Mouse (Mus musculus): ENCODE results near the gene Tldc2.

Tldc2 gene

DNA sequence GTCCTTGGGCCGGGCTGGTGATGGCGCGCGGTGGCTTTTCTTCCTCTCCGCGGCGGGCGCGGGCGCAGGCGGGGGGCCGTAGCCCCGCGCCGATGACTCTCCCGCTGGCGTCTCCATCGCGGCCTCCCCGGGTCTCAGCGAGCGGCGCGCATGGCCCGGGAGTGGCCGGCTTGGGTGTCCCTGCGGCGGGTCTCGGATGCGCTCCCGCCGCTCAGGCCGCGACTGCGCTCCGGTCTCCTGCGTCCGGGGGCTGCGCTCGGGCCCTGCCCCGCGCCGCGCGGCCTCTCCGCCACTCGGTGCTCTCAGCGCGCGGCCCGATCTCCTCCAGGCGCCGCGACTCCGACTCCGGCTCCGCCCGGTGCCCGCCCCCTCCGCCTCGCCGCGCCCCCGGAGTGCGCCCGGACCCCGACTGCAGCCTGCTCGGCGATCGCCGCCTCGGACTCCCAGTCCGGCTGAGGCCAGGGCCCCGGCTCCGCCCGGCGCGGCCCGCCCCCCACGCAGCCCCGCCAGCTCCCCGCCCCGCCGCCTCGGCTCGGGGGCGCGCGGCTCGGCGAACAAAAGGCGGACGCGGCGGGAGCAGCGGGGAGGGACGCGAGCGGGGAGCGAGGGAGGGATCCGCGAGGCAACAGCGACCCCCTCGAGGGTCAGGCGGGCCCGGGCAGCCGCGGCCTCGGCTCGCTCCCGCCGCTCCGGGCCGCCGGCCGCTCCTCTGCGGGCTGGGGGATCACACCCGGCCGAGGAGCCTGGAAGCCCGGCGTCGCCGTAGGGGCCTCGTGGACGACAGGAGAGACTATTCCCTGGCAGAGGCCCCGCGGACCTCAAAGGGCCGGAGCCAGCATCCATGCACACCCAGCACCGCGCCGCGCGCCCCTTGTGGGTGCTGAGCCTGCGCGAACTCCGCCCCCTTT is 7.8 kb upstream of the Tldc2 start, which contains the start of gene Soga1:
Gene Soga1, minus strand, starts transcription at position 462 of the 908 bp plus-strand sequence.
- peak; percentile 60 for DNase-seq (ENCODE audit: low spot score)

DNA sequence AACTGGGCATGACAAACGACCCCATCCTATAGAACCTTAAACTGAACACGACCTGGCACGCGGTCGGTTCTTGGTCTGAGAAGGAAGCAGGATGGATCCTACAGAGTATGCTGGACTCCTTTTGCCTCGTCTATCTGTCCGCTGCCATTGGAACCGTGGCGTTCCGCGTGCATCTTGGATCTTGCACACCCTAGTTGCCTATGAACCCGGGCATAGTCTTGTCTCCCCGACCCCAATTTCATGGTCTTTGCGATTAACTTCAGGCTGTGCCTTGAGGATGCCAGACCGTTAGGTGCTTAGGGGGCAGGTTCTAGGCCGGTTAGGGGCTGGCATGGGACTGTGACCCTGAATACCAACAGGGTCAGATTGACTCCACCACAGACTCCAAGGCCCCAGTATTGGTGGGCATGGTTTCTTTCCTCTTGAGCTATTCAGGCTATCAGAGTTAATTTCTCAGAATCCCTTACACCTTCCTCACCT is 7.1 kb upstream of the Tldc2 start:
- no peak for DNase-seq (ENCODE audit: low spot score)

GRCm38 (mm10) chr2:157081331-157081730 is 5.5 kb upstream of the Tldc2 start:
- DNase-seq (ENCODE audit: low spot score) = no peak

GRCm38 (mm10) chr2:157081960-157082359 is 4.9 kb upstream of the Tldc2 start:
- no peak for DNase-seq (ENCODE audit: low spot score)

- DNase-seq (ENCODE audit: low spot score) = no peak
Observed at GRCm38 (mm10) chr2:157084831-157085585, 1.8 kb upstream of the Tldc2 start.

GRCm38 (mm10) chr2:157087536-157088317 is 872 bp downstream of the Tldc2 start:
- DNase-seq (ENCODE audit: low spot score) = no peak

DNA sequence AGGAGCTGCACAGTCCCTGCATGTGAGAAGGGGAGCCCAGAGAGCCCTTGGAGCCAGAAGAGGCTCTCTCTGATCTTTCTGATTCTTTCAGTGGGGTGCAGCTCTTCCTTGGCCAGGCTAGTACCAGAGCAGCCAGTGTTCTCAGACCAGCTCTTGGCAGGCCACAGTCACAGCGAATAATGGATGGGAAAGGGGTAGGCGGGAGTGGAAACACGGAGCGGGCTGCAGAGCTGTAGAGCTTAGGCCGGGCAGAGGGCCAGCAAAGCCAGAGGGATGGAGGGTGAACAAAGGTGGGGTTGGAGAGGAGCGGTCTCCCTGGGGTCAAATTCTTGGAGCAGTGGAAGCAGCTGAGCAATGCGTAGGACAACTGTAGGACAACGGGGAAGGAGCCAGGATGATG is 5.2 kb downstream of the Tldc2 start:
- DNase-seq (ENCODE audit: low spot score) = no peak

DNA sequence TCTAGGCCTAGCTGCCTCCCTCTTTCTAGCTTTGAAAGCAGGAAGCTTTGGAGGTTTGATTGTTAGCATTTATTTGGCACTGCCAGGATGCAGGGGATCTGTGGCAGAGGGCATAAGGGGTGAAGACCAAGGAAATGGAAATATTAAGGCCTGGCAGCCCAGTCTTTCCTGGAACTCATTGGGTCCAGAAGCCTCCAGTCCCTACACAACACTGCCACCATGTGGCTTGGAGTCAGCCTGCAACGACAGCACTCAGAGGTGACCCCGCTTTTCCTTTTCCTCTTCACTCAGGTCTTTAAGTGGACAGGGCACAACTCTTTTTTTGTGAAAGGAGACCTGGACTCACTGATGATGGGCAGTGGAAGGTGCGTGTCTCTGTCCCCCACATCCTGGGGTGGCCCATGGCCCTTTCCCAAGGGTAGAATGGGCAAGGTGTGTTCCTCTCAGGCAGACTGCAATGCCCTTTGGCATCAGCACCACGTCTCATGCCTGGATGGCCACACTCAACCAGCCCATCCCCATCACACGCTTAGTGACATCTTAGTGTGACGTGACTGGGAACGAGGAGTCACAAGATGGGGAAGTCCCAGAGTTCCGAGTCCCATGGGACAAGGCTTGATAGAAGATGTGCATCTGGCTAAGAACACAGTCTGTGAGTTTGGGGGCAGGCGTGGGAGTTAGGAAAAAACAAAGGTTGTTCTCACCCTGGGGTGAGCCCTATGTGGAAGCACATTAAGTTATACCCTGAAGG is 8.3 kb downstream of the Tldc2 start:
- peak; percentile 89 for DNase-seq (ENCODE audit: low spot score)

DNA sequence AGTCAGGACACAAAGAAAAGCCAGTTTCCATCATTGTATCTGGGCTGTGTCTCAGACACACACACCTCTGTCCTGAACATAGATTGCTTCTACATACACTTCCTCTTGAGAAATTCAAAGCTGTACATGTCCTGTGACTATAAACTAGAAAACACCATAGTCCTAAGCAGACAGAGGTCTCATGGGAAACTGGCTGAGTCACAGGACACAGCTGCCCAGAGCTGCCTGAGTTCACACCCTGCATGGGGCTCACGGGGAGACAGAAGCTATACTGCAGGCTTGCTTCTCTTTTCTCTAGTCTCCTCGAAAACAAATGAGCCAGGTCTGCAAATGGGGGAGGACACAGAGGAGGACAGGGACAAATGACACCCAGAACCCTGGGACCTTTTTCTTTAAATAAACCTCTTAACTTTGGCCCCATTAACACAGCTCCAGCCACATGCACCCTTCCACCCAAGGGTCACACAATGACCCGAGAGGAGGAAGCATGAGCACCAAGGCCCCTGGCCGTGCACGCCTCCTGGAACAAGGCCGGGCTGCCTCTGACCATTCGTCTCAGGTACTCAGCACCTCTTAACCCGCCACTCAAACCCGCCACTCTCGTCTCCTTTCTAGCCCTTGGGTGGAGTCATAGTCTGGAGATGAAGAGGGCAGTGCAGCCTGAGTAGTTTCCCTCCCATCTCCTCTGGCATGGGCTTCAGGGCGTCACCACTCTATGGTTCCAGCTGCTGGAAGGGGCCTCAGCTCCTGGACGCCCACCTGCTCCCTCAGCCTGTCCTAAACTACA is 12.9 kb downstream of the Tldc2 start:
- DNase-seq (ENCODE audit: low spot score) = peak; percentile 59

- DNase-seq (ENCODE audit: low spot score) = no peak
Observed at GRCm38 (mm10) chr2:157100319-157100605, 13.4 kb downstream of the Tldc2 start.

DNA sequence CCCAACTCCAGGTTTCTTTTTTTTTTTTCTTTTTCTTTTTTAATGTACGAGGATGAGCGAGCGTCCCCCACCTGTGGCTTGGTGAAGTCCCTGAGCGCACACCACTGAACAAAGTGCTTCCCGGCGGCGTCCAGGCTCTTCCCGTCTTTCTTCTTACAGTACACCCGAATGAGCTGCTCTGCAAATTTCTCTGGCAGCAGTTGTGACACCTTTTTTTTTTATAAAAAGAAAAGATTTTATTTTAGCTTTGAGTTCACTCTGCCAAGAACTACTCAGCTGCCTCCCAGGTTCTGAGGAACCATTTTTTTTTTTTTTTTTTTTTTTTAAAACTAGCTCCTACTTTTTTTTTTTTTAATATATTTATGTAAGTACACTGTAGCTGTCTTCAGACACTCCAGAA is 14.8 kb downstream of the Tldc2 start:
- no peak for DNase-seq (ENCODE audit: low spot score)

- no peak for DNase-seq (ENCODE audit: low spot score)
Observed at GRCm38 (mm10) chr2:157102256-157102655, 15.4 kb downstream of the Tldc2 start.

DNA sequence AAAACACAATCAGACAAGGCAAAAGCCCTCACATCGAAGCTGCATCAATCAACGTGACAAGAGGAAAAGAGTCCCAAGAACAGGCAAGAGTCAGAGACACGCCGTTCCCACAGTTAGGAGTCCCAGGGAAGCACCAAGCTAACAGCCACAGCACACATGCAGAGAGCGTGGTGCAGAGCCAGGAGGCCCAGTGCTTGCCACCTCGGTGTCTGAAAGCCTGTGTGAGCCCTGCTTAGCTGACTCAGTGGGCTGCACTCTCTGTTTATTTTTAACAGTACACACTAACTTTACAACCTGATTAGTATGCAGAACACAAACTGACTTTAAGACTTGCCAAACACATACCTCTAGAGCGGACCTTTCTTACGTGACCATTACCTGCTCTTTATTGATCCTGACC is 17.6 kb downstream of the Tldc2 start:
- DNase-seq (ENCODE audit: low spot score) = no peak

DNA sequence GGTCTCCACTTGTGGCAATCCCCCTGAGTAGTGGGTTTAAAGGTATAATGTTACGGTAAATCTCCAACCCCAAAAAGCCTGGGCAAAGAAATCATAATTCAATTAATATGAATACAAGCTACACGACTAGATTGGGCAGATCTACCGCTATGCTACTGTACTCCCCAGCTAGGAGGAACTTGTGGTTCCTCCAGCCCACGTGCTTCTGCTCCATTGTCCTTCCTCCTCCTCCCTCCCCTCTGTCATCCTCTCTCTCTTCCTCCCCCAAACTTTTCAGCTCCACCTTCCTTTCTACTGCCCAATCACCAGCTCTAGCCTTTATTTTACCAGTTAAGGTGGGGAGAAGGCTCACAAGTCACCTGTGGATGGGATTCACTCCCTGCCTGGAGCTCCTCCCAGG is 21.4 kb downstream of the Tldc2 start:
- DNase-seq (ENCODE audit: low spot score) = no peak

- DNase-seq (ENCODE audit: low spot score) = peak; percentile 68
Observed at GRCm38 (mm10) chr2:157116964-157117363, 30.1 kb downstream of the Tldc2 start.

DNA sequence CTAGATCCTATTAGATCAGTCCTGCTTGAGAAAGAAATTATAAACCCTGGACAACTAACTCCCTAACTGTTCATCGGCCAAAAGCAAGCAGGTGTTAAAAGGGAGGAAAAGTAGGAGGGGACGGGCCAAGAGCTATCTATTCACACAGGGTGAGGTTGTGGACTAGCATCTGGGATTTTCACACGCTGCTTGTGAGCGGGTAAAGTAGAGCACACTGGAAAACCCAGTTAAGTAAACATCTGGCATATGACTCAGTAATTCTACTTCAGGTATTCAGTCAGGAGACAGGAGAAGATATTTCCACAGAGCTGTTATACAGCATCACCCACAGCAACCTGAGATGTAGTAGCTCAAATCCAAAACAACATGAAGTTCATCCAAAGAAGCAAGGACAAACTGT is 31.7 kb downstream of the Tldc2 start:
- DNase-seq (ENCODE audit: low spot score) = no peak

DNA sequence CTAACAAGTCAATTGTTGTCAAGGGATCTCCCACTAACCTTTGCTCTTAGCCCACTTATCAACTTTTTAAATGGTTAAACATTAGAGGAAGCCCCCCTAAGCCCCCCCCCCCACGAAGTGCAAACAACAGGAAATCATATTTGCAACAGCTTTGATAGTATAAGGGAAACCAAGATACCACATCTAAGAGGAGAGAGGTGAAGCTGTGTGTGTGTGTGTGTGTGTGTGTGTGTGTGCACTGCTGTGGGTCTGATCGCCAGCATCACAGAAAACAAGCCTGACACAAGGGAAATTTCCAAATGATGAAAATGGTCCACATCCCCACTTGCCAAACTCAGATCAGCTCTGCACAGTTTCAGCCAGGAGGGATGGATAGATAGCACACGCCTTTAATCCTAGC is 32.2 kb downstream of the Tldc2 start:
- DNase-seq (ENCODE audit: low spot score) = no peak

- no peak for DNase-seq (ENCODE audit: low spot score)
Observed at GRCm38 (mm10) chr2:157121766-157122165, 34.9 kb downstream of the Tldc2 start.

GRCm38 (mm10) chr2:157125246-157125645 is 38.4 kb downstream of the Tldc2 start:
- no peak for DNase-seq (ENCODE audit: low spot score)

DNA sequence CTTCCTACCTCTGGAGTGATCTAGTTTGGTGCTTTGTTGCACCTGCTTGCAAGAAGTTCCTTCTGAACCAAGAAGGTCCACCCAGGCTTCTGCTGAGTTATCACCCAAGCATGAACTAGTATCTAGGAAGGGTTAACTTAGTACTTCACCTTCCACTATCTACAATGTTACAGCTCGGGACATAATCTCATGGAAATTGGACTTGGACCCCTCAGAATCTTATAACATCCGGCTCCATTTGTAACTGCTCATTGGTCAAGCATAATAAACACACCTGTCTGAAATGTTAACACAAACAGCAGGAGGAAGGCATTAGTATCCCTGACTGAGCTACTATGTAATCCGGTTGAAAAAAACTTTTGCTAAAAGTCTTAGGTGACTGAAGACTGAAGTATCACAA is 40.5 kb downstream of the Tldc2 start:
- DNase-seq (ENCODE audit: low spot score) = no peak

DNA sequence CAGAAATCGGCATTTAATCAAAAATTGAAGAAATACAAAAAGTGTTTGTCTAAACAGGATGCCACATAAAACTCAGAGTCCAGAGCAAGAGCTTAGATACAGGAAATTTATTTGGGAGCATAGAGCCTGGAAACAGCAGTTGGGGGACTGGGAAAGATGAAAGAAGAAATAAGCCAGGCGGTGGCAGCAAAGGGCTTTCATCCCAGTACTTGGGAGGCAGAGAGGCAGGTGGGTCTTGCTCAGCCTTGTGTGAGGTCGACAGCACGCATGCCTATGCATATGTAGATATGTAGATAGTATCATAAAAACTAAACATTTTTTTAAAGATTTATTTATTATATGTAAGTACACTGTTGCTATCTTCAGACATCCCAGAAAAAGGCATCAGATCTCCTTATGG is 41.2 kb downstream of the Tldc2 start:
- DNase-seq (ENCODE audit: low spot score) = no peak

Data from adipocyte (in vitro differentiated cells).